Mouse (Mus musculus) small intestine, adult 2 months (tissue): ENCODE data around the gene Mical3.

Source experiments
- CTCF ChIP-seq: fragments of 200-500 bp; IDR thresholded peaks from 2 replicates; pipeline ENCODE4 v1.5.1; 2012; ENCODE audit warnings: low read depth, mild to moderate bottlenecking, control low read depth, inconsistent platforms, low read length, moderate library complexity, mixed read lengths; ENCODE audit not compliant: insufficient replicate concordance, insufficient read length; ENCODE audit errors: extremely low read depth
- POLR2A ChIP-seq: fragments of 200-500 bp; IDR thresholded peaks from 2 replicates; pipeline ENCODE4 v1.6.1; 2012; ENCODE audit warnings: low read depth, mild to moderate bottlenecking, control low read depth, inconsistent platforms, low read length, moderate library complexity

DNA sequence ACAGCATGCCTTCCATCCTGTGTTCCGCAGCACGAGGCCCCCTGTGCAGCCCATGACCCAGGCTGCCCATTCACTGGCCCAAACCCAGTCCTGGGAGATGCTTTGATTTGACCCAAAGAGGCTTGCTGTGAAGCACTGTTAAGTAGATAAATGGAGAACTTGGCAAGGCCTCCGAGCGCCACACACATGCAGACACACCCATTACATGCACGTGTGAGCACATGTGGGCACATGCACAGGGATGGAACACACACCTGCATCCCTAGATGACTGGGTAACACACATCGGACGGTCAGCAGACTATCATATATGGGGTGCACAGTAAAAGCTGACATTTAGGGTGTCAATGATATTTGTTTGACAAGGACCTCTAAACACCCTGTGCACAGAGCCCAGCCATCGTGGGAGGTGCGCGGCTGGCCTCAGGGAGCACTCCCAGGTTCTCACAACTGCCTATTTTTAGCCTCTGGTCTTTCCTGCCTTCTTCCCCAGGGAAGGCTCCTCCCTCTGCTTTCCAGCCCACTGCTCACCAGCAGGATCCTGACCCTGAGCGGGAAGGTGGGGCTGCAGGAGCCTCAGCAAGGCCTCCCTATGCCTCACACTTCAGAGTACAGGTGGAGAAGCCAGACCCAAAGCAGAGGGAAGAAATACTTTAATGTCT, 63.2 kb downstream of the Mical3 start:
- no peak for TF ChIP-seq CTCF
- TF ChIP-seq POLR2A, result no peak
